Mouse (Mus musculus) heart, postnatal 14 days (tissue): ENCODE measurements at regions not wholly inside any gene's neighbourhood (a gene's known extent, or its start where the extent isn't known, plus 50 kb on each side); places are given as distances from the start of the nearest gene placed in this dataset.

Source experiments
- DNase-seq, 2 experiments: peaks; one replicate each; pipeline ENCODE4 v3.0.0; 2021 to 2022
- intact Hi-C: fragments of 180-260 bp; cut with DNase I; formaldehyde crosslinking; loops from one replicate; pipeline ENCODE4 v1.15.1; 2025

GRCm38 (mm10) chr1:186015831-186016561, 101.1 kb downstream of the Lyplal1 start:
- intact Hi-C loops = no loop called here
- DNase-seq = no peak

- DNase-seq = no peak
- intact Hi-C loops = no loop called here
Measured at GRCm38 (mm10) chr1:186017547-186017946, 99.6 kb downstream of the Lyplal1 start.

GRCm38 (mm10) chr1:186019511-186019910, 97.6 kb downstream of the Lyplal1 start:
- DNase-seq = no peak
- intact Hi-C loops = no loop called here

DNA sequence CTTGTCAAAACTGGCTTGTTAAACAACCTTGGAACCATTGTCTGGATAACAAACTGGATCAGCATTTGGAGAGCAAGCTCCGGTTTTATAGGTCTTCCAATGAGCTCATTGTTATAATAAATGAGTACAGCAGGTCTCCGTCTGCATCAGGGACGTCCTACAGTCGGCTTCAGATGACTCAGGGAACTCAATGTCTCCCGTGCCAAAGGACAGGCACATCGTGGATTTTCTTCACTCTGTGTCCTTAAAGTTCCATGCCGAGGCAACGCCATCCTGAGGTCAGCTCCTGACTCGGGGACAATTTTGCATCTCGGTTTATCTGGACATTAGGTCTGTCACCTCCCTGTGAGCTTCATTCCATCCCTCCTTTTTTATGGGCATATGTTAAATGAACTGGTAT, 85.2 kb downstream of the Lyplal1 start:
- no peak for DNase-seq
- intact Hi-C loops = no loop called here

GRCm38 (mm10) chr1:186034443-186034842, 82.7 kb downstream of the Lyplal1 start:
- no peak for DNase-seq
- intact Hi-C loops = no loop called here
